Mouse (Mus musculus) intestine, embryonic 15.5 days (tissue): ENCODE measurements at regions not wholly inside any gene's neighbourhood (a gene's known extent, or its start where the extent isn't known, plus 50 kb on each side); places are given as distances from the start of the nearest gene placed in this dataset.
A peak's percentile ranks its signal among the peaks of the same experiment; 100 is the strongest.

Experiments used
- ATAC-seq: fragments of 200-750 bp; cut with Nextera tagmentation; 2 replicates; pipeline ENCODE4 v1.8.0; 2017; ENCODE audit warnings: moderate TSS enrichment, moderate library complexity
- H3K27ac ChIP-seq: fragments of 300-500 bp; sonication (generic); 2 replicates; pipeline ENCODE4 v1.5.1; 2015; ENCODE audit warnings: mild to moderate bottlenecking, inconsistent platforms
- H3K27me3 ChIP-seq: fragments of 300-500 bp; sonication (generic); replicated peaks from 2 replicates; pipeline ENCODE4 v1.6.1; 2015; ENCODE audit warnings: inconsistent platforms
- H3K36me3 ChIP-seq: fragments of 300-500 bp; sonication (generic); 2 replicates; pipeline ENCODE4 v1.6.1; 2015; ENCODE audit warnings: inconsistent platforms
- H3K4me1 ChIP-seq: fragments of 300-500 bp; sonication (generic); replicated peaks from 2 replicates; pipeline ENCODE4 v1.6.1; 2015; ENCODE audit warnings: inconsistent platforms
- H3K4me2 ChIP-seq: fragments of 300-500 bp; sonication (generic); replicated peaks from 2 replicates; pipeline ENCODE4 v1.6.1; 2015; ENCODE audit warnings: mild to moderate bottlenecking, inconsistent platforms
- H3K4me3 ChIP-seq: fragments of 300-500 bp; sonication (generic); replicated peaks from 2 replicates; pipeline ENCODE4 v1.5.1; 2015; ENCODE audit warnings: inconsistent platforms
- H3K9ac ChIP-seq: fragments of 300-500 bp; sonication (generic); 2 replicates; pipeline ENCODE4 v1.6.1; 2015; ENCODE audit warnings: inconsistent platforms
- H3K9me3 ChIP-seq: fragments of 300-500 bp; sonication (generic); 2 replicates; pipeline ENCODE4 v1.6.1; 2016; ENCODE audit warnings: inconsistent platforms
- WGBS: fragments of 180-500 bp; shearing (Covaris S2); methylation state at CpG from one replicate; pipeline ENCODE4 v1.1.7; 2015; 5-methylcytosine and 5-hydroxymethylcytosine counted together

DNA sequence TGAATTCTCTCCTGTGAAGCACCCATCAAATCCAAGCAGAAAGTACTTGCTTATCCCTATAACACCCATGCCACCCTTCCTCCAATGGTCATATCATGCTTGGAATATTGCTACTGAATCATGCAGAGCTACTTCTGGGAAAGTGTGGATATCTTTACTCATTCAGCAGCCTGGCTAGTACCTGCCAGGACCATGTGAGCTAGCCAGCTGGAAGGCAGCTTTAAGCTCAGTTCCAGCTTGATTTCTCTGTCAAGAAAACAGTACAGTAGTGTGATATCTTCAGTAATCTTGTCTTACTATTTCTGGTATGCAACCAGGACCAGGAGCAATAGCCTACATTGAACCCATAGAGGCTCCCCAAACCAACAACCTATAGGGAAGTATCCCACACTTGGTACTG lies 2883.7 kb downstream of the Poteg start:
- Histone ChIP-seq H3K4me2 (no peak overlapping the region), H3K27ac (no peak overlapping the region), H3K9ac (no peak overlapping the region), H3K9me3 (no peaks in the 10 kb centered on the region), H3K4me3 (no peak overlapping the region), H3K27me3 (no peaks in the 10 kb centered on the region), H3K4me1 (no peaks in the 10 kb centered on the region), H3K36me3 (no peaks in the 10 kb centered on the region)
- ATAC-seq, result no peak

GRCm38 (mm10) chr8:30333352-30333751 lies 2885.9 kb downstream of the Poteg start:
- WGBS, result 61% methylated on average over 3 of the region's 3 CpGs
- no peak for ATAC-seq
- Histone ChIP-seq H3K9ac (no peak overlapping the region), H3K27ac (no peak overlapping the region), H3K4me2 (no peak overlapping the region), H3K27me3 (no peaks in the 10 kb centered on the region), H3K9me3 (no peaks in the 10 kb centered on the region), H3K4me1 (no peaks in the 10 kb centered on the region), H3K4me3 (no peak overlapping the region), H3K36me3 (no peaks in the 10 kb centered on the region)

DNA sequence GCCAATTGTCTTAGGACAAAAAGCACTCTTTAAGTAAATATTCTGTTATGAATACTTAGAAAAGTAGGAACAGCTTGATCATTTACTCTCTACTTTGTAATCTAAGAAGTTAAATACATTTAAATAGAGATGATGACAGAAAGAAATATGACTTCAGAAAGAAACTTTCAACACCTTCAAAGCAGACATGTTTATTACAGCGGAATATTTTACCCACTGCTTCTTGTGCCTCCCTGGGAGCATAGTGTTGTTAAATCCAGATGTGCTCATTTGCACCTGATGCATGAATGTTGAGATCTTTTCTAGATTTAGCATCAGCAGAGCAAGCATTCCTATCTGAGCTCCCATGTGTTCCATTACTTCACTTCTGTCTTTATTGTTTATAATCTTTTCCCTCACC lies 2912.0 kb downstream of the Poteg start:
- no peaks in the 10 kb centered on the region for H3K36me3 ChIP-seq
- no peaks in the 10 kb centered on the region for H3K4me1 ChIP-seq
- no peak overlapping the region for H3K27ac ChIP-seq
- no peak overlapping the region for H3K9ac ChIP-seq
- no peak for ATAC-seq
- no peak overlapping the region for H3K4me3 ChIP-seq
- H3K9me3 ChIP-seq, result no peaks in the 10 kb centered on the region
- WGBS, result 77% methylated on average over 1 of the region's 1 CpGs
- no peaks in the 10 kb centered on the region for H3K27me3 ChIP-seq
- H3K4me2 ChIP-seq, result no peak overlapping the region

- Histone ChIP-seq H3K4me3 (no peak overlapping the region), H3K9ac (no peak overlapping the region), H3K27me3 (no peaks in the 10 kb centered on the region), H3K4me1 (no peaks in the 10 kb centered on the region), H3K9me3 (no peaks in the 10 kb centered on the region), H3K36me3 (no peaks in the 10 kb centered on the region), H3K27ac (no peak overlapping the region), H3K4me2 (no peak overlapping the region)
- 71% methylated on average over 2 of the region's 2 CpGs for WGBS
- ATAC-seq, result no peak
Measured at GRCm38 (mm10) chr8:30365721-30366120, 2918.3 kb downstream of the Poteg start.

- H3K9ac ChIP-seq, result no peak overlapping the region
Measured at GRCm38 (mm10) chr8:30391936-30392335, 2944.5 kb downstream of the Poteg start.

DNA sequence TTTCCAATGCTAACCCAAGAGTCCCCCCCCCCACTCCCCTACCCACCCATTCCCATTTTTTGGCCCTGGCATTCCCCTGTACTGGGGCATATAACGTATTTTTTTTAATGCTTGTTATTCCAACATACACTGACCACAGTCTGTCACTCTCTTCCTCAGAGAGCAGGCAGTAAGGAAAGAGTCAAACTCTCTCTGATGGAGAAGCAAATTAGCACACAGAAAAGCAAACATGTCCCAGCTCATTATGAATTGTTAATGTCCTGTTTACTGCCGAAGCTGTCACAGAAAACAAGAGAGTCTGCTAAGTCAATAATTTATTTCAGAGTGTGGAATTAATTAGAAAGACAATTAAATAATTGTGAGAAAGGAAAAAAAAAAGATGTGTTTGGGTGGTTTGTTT lies 2989.1 kb upstream of the 5930422O12Rik start:
- Histone ChIP-seq H3K4me3 (no peak overlapping the region), H3K9ac (no peak overlapping the region), H3K27ac (no peak overlapping the region), H3K9me3 (no peaks in the 10 kb centered on the region), H3K36me3 (no peaks in the 10 kb centered on the region), H3K27me3 (no peaks in the 10 kb centered on the region), H3K4me1 (no peaks in the 10 kb centered on the region), H3K4me2 (no peak overlapping the region)
- 76% methylated on average over 2 of the region's 2 CpGs for WGBS
- ATAC-seq, result no peak

More at GRCm38 (mm10) chr8:30391936-30392335, 2944.5 kb downstream of the Poteg start:
- Histone ChIP-seq H3K4me2 (no peak overlapping the region), H3K4me3 (no peak overlapping the region), H3K27me3 (no peaks in the 10 kb centered on the region), H3K9me3 (no peaks in the 10 kb centered on the region), H3K27ac (no peak overlapping the region), H3K4me1 (no peaks in the 10 kb centered on the region), H3K36me3 (no peaks in the 10 kb centered on the region)
- WGBS, result 83% methylated on average over 2 of the region's 2 CpGs
- no peak for ATAC-seq

GRCm38 (mm10) chr8:30441821-30442220 lies 2986.7 kb upstream of the 5930422O12Rik start:
- no peak overlapping the region for H3K4me3 ChIP-seq
- H3K4me2 ChIP-seq, result no peak overlapping the region
- no peak for ATAC-seq
- H3K27me3 ChIP-seq, result no peaks in the 10 kb centered on the region
- no peaks in the 10 kb centered on the region for H3K4me1 ChIP-seq
- 80% methylated on average over 1 of the region's 1 CpGs for WGBS
- H3K9me3 ChIP-seq, result no peaks in the 10 kb centered on the region
- H3K9ac ChIP-seq, result no peak overlapping the region
- H3K36me3 ChIP-seq, result no peaks in the 10 kb centered on the region
- H3K27ac ChIP-seq, result no peak overlapping the region

- no peak overlapping the region for H3K9ac ChIP-seq
- 65% methylated on average over 2 of the region's 2 CpGs for WGBS
- no peaks in the 10 kb centered on the region for H3K36me3 ChIP-seq
- no peaks in the 10 kb centered on the region for H3K9me3 ChIP-seq
- H3K4me3 ChIP-seq, result no peak overlapping the region
- no peak overlapping the region for H3K27ac ChIP-seq
- no peaks in the 10 kb centered on the region for H3K4me1 ChIP-seq
- H3K27me3 ChIP-seq, result no peaks in the 10 kb centered on the region
- H3K4me2 ChIP-seq, result no peak overlapping the region
- peak; percentile 86 for ATAC-seq
Measured at GRCm38 (mm10) chr8:30443874-30444273, 2984.6 kb upstream of the 5930422O12Rik start.

GRCm38 (mm10) chr8:30444274-30444673 lies 2984.2 kb upstream of the 5930422O12Rik start:
- Histone ChIP-seq H3K27ac (no peak overlapping the region), H3K4me2 (no peak overlapping the region), H3K4me1 (no peaks in the 10 kb centered on the region), H3K9me3 (no peaks in the 10 kb centered on the region), H3K9ac (no peak overlapping the region), H3K36me3 (no peaks in the 10 kb centered on the region), H3K27me3 (no peaks in the 10 kb centered on the region), H3K4me3 (no peak overlapping the region)
- 85% methylated on average over 4 of the region's 4 CpGs for WGBS
- ATAC-seq, result peak; percentile 74

DNA sequence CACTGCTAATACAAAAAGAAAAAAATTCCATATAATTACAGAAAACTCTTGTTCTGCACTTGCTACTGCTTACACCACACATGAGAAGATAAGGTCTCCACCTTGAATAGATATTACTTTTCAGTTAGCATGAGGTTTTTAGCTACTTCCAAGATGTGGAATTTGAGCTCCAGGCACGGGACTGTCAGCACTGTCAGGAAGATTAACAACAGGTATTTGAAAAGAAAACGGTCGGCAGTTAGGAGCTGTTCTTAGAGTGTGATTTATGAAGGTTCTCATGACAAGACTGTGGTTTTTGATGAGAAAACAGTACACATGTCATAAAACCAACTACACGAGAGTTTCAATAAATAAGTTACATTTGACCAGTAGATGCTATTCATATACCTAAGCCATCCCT lies 2970.4 kb upstream of the 5930422O12Rik start:
- WGBS, result 16% methylated on average over 4 of the region's 4 CpGs

GRCm38 (mm10) chr8:30482956-30483355 lies 2945.6 kb upstream of the 5930422O12Rik start:
- Histone ChIP-seq H3K9me3 (no peaks in the 10 kb centered on the region), H3K27me3 (no peaks in the 10 kb centered on the region), H3K36me3 (no peaks in the 10 kb centered on the region), H3K4me2 (no peak overlapping the region), H3K27ac (no peak overlapping the region), H3K9ac (no peak overlapping the region), H3K4me1 (no peaks in the 10 kb centered on the region), H3K4me3 (no peak overlapping the region)
- 78% methylated on average over 3 of the region's 3 CpGs for WGBS
- no peak for ATAC-seq

More for the DNA sequence above, 2970.4 kb upstream of the 5930422O12Rik start:
- no peaks in the 10 kb centered on the region for H3K9me3 ChIP-seq
- no peak overlapping the region for H3K4me2 ChIP-seq
- H3K27me3 ChIP-seq, result no peaks in the 10 kb centered on the region
- no peaks in the 10 kb centered on the region for H3K36me3 ChIP-seq
- H3K4me3 ChIP-seq, result no peak overlapping the region
- no peak for ATAC-seq
- no peak overlapping the region for H3K9ac ChIP-seq
- H3K27ac ChIP-seq, result no peak overlapping the region
- no peaks in the 10 kb centered on the region for H3K4me1 ChIP-seq

- no peak overlapping the region for H3K27ac ChIP-seq
- no peak overlapping the region for H3K4me2 ChIP-seq
- no peak overlapping the region for H3K9ac ChIP-seq
- no peaks in the 10 kb centered on the region for H3K27me3 ChIP-seq
- no peaks in the 10 kb centered on the region for H3K36me3 ChIP-seq
- ATAC-seq, result no peak
- H3K4me1 ChIP-seq, result no peaks in the 10 kb centered on the region
- H3K9me3 ChIP-seq, result no peaks in the 10 kb centered on the region
- WGBS, result 85% methylated on average over 6 of the region's 6 CpGs
- H3K4me3 ChIP-seq, result no peak overlapping the region
Measured at GRCm38 (mm10) chr8:30494851-30495355, 2933.6 kb upstream of the 5930422O12Rik start.

DNA sequence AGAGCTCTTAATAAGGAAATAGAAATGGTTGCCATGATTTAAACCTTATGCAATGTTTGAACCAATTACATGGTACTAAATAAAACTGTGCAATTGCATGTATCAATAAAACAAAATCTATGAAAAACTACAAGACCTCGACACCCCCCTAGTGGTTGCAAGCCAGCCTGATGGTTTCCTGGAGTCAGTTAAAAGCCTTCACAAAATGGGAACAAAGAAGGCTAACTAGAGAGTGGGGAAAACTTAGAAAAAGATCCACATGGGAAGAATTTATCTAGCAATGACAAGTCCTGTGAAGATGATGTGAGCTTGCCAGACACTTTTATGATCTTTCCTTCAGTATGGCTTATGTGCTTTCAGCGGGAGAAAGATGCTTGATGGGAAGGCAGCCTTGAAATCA lies 2926.3 kb upstream of the 5930422O12Rik start:
- H3K4me2 ChIP-seq, result no peak overlapping the region
- H3K36me3 ChIP-seq, result no peaks in the 10 kb centered on the region
- no peak overlapping the region for H3K4me3 ChIP-seq
- 64% methylated on average over 2 of the region's 2 CpGs for WGBS
- H3K9me3 ChIP-seq, result no peaks in the 10 kb centered on the region
- H3K4me1 ChIP-seq, result no peaks in the 10 kb centered on the region
- no peak overlapping the region for H3K9ac ChIP-seq
- H3K27ac ChIP-seq, result no peak overlapping the region
- no peak for ATAC-seq
- H3K27me3 ChIP-seq, result no peaks in the 10 kb centered on the region
